Mouse (Mus musculus) frontal cortex, adult 2 months (tissue): ENCODE data around the gene Cdip1. TPM values are rescaled to one million over a fixed set of nuclear protein-coding genes. Genes with fewer than 3 reads are reported as not detected.
"Not testable (repeated sequence)": the region's sequence is repeated elsewhere in the genome, so short reads cannot be mapped to it uniquely, and the experiment has no call there.

Source experiments
- DNase-seq, 2 experiments: peaks; one replicate each; pipeline ENCODE4 v3.0.0; 2022; ENCODE audit warnings: low spot score in 1 of 2; ENCODE audit errors: extremely low spot score in 1 of 2
- polyA plus RNA-seq: library from polyadenylated mRNA; depleted of rRNA; stranded (reverse); fragments of >200 nt; gene quantifications from 2 replicates; pipeline ENCODE4 v1.2.3, GENCODE M21; 2012

Gene Cdip1
- polyA plus RNA-seq, 1 experiment: 187 TPM

DNA sequence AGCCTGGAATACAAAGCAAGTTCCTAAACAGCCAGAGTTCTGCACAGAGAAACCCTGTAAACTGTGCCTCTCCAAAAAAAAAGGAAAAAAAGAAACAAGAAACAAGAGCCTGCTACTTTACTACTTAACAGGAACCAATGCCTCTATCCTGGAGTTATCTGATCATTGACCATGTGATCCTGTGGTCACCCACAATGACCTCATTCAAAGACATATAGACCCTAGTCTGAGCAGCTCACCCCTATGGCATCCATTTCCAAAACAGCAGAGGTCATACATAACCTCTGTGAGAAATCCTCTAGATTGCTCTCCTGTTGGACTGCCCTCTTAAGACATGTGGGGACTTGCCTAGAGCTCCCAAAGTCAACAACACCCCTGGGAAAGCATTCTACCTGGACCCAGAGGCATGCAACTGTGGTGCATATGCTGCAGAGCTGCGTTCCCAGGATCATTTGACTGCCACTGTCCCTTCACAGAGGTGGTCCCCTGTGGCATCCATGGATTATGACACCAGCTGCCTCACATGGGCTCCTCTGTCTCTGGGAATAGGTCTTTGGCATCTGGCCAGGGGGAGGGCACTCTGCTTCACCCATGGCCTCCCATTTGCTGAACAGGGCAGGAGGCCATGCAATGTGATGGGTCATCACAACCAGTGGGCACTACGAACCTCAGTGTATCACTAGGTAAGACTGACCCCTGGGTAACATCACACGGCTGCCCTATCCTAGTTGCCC lies 12.8 kb downstream of the Cdip1 start:
- DNase-seq: no peak

DNA sequence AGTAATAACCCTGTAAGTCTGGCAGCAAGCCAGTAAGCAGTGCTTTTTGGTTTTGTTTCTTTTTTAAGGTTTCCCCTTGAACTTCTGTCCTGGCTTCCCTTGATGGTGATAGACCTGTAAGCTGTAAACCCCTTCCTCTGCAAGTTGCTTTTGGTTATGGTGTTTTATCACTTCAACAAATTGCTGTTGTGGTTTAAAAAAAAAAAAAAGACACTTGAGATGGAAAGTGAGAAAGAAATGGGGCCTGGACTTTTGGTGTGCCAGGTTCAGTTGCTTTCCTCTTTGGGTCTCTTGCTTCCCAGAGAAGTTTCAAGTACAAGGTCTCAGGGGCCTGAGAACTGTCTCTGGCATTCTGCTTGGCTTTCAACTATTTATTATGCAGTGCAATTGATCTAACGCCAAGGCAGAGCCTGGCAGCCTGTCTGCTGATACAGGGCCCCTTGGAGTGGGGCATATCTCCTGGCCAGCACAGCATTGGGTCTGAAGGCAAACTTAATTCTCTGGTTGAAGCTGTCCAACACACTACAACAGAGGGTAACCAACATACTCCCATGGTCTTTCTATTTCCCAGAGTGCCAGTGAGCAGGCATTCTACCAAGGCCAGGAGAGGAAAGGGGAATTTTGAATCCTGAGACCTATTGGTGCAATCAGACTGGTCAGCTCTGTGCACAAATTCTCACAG lies 16.7 kb downstream of the Cdip1 start:
- DNase-seq: no peak

DNA sequence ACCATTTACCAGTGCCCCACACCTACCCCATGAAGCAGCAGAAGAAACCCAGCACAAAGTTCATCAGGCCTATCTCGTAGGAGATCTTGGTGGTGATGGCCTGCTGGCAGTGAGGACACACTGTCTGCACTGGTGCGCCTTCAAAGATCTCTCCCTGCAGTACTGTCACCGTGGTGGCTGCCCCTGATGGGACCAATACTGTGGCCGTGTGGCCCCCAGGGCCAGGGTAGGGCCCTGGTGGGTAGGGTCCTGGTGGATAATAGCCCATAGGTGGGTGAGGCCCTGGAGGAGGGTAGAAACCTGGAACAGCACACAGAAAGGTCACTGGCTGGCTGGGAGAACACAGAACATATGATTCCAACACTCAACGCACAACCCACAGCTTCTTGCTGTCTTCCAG lies 21.4 kb downstream of the Cdip1 start:
- DNase-seq: no peak

DNA sequence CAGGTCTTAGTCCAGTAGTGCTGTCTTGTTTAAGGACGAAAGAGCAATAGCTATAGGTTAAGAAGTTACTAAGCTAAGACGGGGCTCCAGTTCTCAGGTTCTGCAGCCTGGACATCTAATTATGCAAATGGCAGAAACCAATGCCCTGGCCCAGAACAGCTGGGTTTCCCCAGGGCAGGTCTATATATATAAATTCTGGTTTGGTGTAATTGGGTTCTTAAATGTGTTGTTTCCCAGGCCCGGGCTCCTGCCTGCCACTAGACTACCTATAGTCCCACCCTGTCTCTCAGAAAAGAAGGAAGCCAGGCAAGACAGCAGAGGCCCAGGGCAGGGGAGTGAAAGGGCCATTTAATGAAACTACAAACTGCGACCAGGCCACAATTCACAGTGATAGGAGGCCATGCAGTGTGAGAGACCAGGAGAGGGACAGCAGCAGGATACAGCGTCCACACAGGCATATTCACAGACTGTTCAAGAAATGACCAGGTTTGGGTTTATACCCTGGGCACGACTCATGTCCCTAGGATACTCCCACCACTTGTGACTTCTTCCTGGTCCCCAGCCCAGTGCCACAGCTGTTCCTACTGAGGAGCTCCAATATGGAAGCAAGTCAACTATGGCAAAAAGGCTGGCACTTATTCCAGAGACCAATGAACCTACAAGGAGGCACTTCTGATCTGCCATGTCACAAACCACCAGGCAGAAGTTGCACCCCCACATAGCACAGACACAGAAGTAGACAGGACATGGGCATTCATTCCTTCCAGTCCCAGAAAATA lies 22.9 kb downstream of the Cdip1 start:
- DNase-seq: no peak

DNA sequence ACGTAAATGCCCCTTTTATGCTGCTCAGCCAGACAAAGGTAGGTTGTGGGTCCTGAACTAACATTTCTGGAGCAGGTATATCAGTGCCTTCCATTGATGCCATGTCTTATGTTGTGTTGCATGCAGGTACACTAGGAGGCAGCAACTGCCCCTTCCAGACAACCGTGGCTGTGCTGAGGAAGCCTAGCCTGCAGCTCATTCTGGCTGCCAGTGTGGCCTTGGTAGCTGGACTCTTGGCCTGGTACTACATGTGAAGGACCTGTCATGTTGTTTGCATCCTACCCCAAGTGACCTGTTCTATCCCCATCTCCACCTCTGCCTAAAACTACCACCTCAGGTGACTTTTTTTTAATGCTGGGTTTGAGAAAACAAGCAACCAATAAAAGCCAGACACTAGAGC lies 24.2 kb downstream of the Cdip1 start:
- DNase-seq: no peak

DNA sequence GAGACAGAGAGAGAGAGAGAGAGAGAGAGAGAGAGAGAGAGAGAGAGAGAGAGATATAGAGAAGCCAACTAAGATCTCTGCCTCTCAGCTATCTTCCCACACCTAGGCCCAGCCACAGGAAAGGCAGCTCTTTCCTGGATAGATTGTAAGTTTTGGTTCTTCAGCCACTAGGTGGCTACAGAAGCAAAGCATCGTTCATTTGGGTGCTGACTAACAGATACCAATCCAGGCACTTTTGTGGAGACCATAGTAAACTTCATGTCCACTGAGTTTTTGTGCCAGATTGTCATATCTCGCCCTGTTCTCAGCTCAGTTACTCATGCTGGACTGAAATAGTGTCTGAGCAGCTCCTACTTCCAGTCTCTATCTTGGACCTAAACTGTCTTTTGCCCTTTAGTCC lies 26.8 kb downstream of the Cdip1 start:
- peak in 1 of 2 experiments; percentile 74 for DNase-seq

DNA sequence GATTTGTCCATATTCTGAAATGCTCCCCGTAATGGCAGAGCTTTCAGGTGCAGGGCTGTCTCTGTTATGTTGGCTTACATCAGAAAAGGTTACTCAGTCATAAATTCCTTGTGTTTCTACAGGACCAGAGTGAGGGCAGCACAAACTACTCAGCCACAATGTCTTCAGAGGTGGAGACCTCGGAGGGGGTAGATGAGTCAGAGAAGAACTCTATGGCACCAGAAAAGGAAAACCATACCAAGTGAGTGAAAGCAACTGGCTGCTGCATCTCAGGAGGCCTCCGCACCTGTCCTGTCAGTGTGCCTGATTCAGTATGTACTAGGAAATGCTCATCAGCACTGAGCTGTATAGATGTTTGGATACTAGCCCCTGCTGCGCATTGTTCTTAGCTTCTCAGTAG lies 27.7 kb downstream of the Cdip1 start:
- no peak for DNase-seq

DNA sequence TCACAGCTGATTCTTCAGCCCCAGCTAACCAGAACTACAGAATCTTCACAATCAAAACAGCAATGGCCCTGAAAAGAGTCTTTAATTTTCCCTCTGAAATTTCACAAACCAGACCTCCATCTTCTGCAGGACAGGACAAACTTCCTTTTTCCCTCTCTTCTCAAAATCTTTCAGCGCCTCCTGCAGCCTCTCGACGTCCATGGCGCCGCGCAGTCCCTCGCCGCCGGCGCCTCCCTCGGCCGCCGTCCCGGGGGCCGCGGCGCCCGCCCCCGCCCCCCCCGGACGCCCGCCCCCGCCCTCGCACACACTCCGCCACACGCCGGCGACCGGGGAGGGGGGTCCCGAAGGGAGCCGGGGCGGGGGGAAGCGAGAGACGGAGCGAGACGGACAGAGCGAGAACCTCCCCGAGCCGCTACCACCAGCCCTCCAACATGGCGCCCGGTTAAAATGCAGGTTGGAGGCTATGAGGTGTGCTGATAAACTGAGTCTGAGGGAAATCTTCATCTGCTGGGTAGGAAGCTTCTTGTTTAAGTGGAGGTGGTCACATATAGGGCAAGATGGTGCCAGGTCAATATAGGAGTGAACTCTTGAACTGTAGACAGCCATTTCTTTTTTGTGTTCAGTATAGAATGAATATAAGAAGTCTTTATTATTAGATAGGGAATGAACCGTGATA lies 33.3 kb downstream of the Cdip1 start:
- not testable (repeated sequence) for DNase-seq

DNA sequence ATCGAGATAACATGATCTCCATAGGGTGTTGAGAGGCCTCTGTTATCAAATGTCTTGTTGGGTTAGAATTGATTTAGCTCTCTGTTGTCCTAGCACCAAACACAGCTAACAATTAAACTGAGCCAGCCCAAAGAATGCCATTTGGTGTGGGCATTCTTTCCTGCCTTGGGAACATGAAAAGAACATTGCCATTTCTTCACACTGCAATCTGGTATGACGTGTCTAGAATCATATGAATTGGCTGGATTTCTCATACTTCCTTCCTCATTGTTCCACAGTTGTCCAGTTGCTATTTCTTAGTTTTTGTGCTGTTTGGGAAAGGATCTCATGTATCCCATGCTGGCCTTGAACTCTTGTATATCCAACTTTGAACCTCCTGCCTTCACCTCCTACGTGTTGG lies 36.0 kb downstream of the Cdip1 start:
- no peak for DNase-seq

DNA sequence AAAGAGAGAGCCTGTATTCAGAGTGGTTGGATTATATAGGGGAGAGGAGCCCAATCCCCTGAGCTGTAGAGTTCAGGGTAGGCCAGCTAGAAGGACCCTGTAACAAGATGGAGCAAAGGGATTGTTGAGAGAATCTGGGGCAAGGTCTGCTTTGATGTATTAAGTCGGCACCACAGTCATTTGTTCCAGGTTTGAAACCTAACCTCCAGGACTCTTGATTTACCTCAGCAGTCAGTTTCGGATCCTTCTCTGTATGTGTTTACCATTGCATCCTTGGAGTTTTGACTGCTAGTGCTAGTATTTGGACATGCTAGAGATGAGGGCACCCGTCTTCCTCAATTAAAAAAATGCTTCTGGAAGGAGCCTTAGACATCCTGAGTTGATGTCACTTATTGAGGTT lies 37.9 kb downstream of the Cdip1 start:
- DNase-seq: no peak

DNA sequence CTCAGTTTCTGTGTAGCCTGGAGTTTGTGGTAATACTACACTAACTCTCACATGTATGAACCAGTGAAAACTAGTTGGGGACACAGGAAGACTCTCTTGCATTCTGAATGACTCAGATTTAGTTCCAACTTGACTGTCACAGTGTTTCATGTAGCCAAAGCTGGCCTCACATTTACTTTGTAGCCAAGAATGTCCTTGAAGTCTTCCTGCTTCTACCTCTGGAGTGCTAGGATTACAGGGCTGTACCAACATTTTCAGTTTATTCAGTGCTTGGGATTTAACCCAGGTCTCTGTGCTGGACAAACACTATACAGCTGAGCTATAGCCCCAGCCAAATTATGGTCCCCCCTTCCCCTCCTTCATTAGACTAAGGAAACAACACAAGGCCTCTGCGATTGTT lies 47.9 kb downstream of the Cdip1 start:
- no peak for DNase-seq

DNA sequence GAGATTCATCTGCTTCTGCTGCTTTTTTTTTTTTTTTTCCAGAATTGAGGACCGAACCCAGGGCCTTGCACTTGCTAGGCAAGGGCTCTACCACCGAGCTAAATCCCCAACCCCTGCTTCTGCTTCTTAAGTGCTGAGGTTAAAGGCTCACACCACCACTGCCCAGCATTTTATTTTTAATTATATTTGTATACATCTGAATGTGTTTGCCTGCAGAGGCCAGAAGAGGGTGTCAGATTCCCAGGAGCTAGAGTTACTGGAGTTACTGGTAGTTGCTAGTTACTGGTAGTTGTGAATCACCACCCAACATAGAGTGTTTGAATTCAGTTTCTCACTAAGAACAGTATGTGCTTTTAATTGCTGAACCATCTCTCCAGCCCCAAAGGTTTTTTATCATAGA lies 50.1 kb downstream of the Cdip1 start:
- no peak for DNase-seq

DNA sequence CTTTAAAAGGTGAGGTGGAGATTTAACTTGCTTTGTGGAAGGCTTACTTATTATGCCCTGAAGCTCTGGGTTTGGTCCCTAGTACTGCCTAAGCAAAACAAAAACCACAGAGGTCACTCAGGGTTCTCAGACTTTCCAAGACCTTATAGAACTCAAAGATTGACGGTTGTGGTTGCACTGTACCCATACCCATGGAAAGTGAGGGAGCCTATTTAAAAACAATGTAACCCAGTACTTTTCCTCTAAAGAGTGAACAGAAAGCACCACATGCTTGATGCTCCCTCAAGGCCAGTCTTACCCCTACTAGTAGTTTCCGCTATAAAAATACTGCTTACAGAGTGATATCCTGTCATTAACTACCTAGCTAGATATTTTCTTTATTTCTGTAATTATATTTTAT lies 53.8 kb downstream of the Cdip1 start:
- DNase-seq: no peak

DNA sequence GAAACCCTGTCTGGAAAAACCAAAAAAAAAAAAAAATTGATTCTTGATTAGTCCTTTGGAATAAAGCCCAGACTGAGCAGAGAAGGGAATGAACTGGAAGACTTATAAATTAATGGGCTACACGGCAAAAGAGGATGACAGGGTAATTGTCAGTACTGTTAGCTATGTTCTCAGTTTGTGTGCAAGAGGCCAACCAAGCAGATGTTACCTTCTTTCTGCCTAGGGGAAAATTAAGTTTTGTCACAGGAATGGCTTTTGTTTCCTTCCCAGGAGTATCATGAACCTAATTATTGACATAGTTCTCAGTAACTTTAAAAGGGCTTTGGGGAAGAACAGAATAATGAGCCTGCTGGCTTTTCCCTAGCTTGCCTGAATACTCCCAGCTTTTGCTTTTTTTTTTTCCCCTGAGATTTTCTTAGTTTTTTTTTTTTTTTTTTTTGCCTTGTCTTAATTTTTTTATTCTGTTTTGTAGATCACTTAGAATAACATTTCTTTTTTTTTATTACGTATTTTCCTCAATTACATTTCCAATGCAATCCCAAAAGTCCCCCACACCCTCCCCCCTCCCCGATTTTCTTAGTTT lies 59.2 kb downstream of the Cdip1 start:
- DNase-seq: no peak

DNA sequence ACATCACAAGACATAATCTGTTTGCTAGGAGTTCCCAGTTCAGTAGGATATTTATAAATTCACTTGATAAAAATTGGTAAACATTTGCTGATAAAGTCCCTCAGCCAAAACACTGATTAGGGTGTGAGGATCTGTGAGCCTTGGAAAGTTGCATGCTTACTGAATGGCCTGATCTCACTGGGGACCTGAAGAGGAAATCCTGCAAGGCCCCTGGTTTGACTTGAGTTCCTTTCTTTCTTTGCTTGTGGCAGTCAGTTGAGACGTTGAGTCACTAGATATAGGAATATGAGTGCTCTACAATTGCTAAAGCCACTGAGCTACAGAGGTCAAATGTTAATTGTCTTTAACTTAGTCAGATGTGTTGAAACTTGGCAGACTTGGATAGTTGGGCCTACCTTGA lies 62.1 kb downstream of the Cdip1 start:
- no peak for DNase-seq

DNA sequence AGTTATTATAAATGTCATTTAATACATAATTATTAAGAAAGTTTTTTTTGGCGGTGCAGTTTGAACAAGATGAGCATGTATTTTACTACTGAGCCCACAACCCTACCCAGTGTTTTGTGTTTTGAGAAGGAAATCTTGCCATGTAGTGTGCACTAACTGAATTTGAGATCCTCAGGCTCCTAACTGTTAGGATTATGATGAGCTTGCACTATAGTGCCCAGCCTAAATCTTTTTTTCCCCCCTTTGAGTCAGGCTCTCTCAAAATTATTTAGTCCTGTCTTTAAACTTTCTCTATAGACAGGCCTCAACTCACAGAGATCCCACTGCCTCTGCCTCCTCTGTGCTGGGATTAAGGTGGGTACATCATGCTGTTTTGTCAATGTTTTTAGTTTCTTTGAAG lies 62.6 kb downstream of the Cdip1 start:
- DNase-seq: no peak

DNA sequence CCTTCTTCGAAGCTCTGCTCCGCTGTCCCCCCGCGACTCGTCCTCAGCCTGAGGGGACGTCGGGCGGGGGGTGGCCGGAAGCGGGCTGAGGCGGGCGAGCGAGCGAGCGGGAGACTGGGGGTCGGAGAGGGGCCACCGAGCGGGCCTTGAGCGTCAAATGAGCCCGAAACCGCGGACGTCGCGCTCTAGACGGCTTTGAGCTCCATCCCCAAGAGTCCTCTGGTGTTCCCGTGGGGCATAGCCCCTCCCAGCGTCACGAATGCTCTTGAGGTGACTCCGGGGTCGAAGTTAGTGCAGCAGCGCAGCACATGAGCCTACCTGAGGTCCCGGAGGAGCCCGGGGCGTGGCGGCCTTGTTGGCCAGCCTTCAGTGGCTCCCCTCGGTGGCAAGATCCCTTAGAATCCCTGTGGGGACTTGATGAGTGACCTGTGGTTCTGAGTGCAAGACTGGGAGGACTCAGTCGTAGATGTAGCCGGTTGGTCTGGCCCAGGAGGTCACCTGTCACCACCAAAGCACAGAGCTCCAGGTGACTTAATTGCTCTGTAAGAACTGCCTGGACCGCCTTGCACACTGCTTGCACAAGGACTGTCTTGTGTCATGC lies 63.5 kb downstream of the Cdip1 start:
- no peak for DNase-seq

DNA sequence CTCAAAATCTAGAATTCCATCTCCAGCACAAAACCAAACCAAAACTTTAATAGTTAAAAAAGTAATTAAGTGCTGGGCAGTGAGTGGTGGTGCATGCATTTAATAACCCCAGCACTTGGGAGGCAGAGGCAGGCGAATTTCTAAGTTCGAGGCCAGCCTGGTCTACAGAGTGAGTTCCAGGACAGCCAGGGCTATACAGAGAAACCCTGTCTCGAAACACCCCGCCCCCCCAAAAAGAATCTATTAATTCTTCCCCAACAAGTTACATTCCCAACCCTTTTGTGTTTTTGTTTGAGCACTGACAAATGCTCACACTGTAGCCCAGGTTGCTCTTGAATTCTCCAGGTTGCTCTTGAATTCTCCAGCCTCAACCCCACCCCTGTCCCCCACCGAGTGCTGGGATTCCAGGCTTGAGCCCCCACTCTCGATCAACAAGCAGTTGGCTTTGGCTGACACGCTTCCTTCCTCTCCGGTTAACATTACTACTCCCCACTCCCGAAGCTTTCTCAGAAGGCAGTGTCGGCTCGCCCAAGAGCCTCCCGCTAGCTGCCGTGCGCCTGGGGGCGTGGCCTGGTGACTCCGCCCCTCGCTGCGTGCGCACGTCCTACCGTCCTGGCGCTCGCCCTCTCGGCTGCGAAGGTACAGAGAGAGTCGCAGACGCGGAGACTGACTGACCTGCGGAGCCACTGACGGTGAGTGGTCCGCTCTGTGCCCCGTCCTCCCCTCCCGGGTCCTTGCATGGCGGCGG lies 64.1 kb downstream of the Cdip1 start, which contains the start of gene Hmox2:
Hmox2 (plus strand) TSS at position 582 of the 748 bp plus-strand sequence.
- peak; percentile 67 to 93 for DNase-seq

DNA sequence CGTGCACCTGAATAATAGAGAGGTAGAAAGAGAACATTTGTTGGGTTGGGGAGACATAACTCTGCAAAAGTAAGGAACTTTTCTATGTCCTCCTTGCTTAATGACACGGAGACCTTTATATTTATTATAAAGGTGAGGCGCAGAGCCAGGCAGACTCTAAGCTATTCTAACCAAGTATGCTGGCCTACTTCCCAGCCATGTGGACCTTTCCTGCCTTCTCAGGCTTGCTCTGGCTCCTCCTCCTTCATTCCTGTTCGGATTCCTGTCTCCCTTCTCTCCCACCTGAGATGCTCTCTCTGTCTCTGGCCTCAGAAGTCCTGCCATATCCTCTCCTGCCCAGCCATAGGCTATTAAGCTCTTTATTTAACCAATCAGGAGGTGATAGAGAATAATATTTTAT lies 64.8 kb downstream of the Cdip1 start:
- no peak for DNase-seq

DNA sequence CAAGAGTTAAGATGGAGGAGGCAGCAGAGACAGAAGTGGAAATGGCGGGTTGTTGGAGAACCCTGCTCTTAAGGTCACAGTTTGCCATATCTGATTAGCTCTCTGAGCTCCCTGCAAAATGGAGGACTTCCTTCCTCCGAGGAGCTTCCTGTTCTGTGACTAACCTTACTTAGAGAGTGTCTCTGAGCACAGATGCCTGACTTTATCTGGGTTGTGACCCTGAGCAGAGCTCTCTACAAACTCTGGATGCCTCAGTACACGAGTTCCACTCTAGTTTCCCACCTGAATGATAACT lies 67.2 kb downstream of the Cdip1 start:
- DNase-seq: no peak
